Mouse (Mus musculus) kidney, adult 2 months (tissue): ENCODE results near the gene Prkce. TPM values are rescaled to one million over a fixed set of nuclear protein-coding genes. Genes with fewer than 3 reads are reported as not detected.

Experiments used
- DNase-seq: peaks from one replicate; pipeline ENCODE4 v3.0.0; 2021
- H3K27ac ChIP-seq: fragments of 200-500 bp; 2 replicates; pipeline ENCODE4 v1.5.1; 2012; ENCODE audit warnings: low read depth, low read length, control low read depth, inconsistent platforms; ENCODE audit not compliant: insufficient read depth
- H3K27me3 ChIP-seq: fragments of 200-500 bp; replicated peaks from 2 replicates; pipeline ENCODE4 v1.6.1; 2012; ENCODE audit warnings: mild to moderate bottlenecking, moderate library complexity, low read length, inconsistent platforms; ENCODE audit not compliant: control insufficient read depth, insufficient read depth
- H3K36me3 ChIP-seq: fragments of 200-500 bp; 2 replicates; pipeline ENCODE4 v1.6.1; 2012; ENCODE audit warnings: mild to moderate bottlenecking, moderate library complexity, low read length, inconsistent platforms; ENCODE audit not compliant: control insufficient read depth, insufficient read depth
- H3K4me1 ChIP-seq: fragments of 200-500 bp; 2 replicates; pipeline ENCODE4 v1.6.1; 2011; ENCODE audit warnings: low read length; ENCODE audit not compliant: control insufficient read depth, insufficient read depth
- H3K4me3 ChIP-seq: fragments of 200-500 bp; 2 replicates; pipeline ENCODE4 v1.5.1; 2011; ENCODE audit warnings: mild to moderate bottlenecking, low read depth, low read length, control low read depth; ENCODE audit not compliant: insufficient read depth
- CTCF ChIP-seq: fragments of 200-500 bp; conservative IDR thresholded peaks from 2 replicates; pipeline ENCODE4 v1.5.1; 2011; ENCODE audit warnings: low read depth, mild to moderate bottlenecking, control low read depth, low read length, moderate library complexity, mixed read lengths; ENCODE audit not compliant: insufficient read depth, insufficient read length
- POLR2A ChIP-seq: fragments of 200-500 bp; IDR thresholded peaks from one replicate; pipeline ENCODE4 v1.6.1; 2011; ENCODE audit warnings: low read depth, low read length, control low read depth
- WGBS: fragments of 180-500 bp; shearing (Covaris S2); methylation state at CpG from one replicate; pipeline ENCODE4 v1.1.7; 2018; 5-methylcytosine and 5-hydroxymethylcytosine counted together
- polyA plus RNA-seq: library from polyadenylated mRNA; depleted of rRNA; stranded (reverse); fragments of >200 nt; gene quantifications from 2 replicates; pipeline ENCODE4 v1.2.3, GENCODE M21; 2012

Gene Prkce
- polyA plus RNA-seq, 1 experiment, result 6.1 TPM

DNA sequence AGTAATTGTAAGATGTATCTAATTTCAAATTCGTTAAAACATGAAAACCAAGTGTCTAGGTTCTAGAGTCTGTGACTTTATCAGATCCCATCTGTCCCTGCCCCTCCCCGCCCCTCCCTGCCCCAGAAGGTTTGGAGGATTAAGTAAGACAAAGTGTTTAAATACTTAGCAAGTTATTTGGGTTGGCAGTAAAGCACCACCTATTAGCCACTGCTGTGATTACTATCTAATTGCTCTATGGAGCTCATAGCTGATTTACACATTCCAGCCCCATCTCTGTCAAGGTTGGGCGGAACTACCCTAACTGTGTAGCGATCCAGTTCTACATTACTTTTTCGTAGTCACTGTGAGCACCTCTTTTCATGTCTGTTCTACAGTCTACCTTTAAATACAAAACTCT is 418.9 kb downstream of the Prkce start:
- WGBS, result 66% methylated on average over 5 of the region's 5 CpGs
- Histone ChIP-seq H3K27ac (no peak overlapping the region), H3K4me1 (peaks cover 4% of the 10 kb centered on the region), H3K27me3 (no peaks in the 10 kb centered on the region), H3K4me3 (no peak overlapping the region), H3K36me3 (no peaks in the 10 kb centered on the region)
- TF ChIP-seq CTCF, result no peak
- no peak for TF ChIP-seq POLR2A
- DNase-seq, result no peak

- Histone ChIP-seq H3K4me1 (peaks cover 5% of the 10 kb centered on the region), H3K4me3 (no peak overlapping the region), H3K27ac (no peak overlapping the region; the same call in 1 of the 2 replicates), H3K36me3 (no peaks in the 10 kb centered on the region), H3K27me3 (no peaks in the 10 kb centered on the region)
- no peak for DNase-seq
- TF ChIP-seq POLR2A, result no peak
- no peak for TF ChIP-seq CTCF
- WGBS, result 46% methylated on average over 5 of the region's 5 CpGs
These were observed 421.3 kb downstream of the Prkce start for GRCm38 (mm10) chr17:86588704-86589449.

- Histone ChIP-seq H3K27ac (no peak overlapping the region), H3K27me3 (no peaks in the 10 kb centered on the region), H3K4me3 (no peak overlapping the region), H3K36me3 (no peaks in the 10 kb centered on the region), H3K4me1 (peaks cover 7% of the 10 kb centered on the region)
- no peak for TF ChIP-seq POLR2A
- no peak for TF ChIP-seq CTCF
- no peak for DNase-seq
- 98% methylated on average over 5 of the region's 5 CpGs for WGBS
These were observed 422.1 kb downstream of the Prkce start for GRCm38 (mm10) chr17:86589681-86590080.

DNA sequence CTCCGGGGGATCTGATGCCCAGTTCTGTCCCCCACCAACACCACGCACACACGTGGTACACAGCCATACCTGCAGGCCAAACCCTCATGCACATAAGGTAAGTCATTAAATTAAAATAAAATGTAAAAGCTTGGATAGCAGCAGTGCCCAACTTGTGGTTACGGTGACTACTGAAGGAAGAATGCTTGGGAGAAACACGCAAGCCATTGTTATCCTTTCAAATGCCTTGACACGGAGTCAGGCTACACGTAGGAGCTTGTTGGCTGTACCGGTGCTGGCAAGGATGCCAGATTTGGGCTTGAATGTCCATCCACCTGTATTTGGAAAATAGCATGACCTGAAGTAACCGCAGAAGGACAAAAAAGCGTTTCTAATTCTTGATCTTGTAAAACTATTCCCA is 423.7 kb downstream of the Prkce start:
- TF ChIP-seq POLR2A, result no peak
- TF ChIP-seq CTCF, result no peak
- no peak overlapping the region for H3K4me3 ChIP-seq
- H3K36me3 ChIP-seq, result no peaks in the 10 kb centered on the region
- H3K4me1 ChIP-seq, result peaks cover 7% of the 10 kb centered on the region
- no peaks in the 10 kb centered on the region for H3K27me3 ChIP-seq
- 89% methylated on average over 10 of the region's 10 CpGs for WGBS
- H3K27ac ChIP-seq, result no peak overlapping the region
- no peak for DNase-seq

DNA sequence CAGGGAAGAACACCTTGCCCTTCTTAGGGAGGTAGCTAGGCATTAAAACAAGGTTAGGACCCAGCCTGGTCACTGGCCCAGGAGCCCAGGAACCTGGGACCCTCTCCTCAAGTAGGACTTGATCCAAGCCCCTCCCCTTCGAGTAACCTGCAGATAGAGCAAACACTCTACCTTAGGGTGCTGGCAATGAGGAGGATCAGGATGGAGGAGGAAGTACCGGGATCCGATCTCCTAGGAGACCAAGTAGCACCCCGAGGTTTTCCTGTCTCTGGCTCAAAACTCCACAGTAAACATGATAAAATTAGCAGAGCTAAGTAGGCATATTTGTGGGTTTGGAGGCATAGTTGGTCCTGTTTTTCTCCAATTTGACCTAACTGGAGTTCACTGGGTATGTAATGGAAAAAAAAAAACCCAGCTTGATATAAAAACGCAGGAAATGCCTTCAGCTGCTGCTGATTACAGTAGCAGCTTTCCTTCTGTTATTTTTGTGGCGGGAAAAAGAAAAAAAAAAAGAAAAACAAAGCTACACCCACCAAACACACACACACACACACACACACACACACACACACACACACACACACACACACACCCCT is 425.5 kb downstream of the Prkce start:
- DNase-seq, result peak; percentile 37
- H3K4me3 ChIP-seq, result no peak overlapping the region
- TF ChIP-seq POLR2A (no peak), CTCF (no peak)
- peak overlapping the region; percentile 69 for H3K27ac ChIP-seq
- no peaks in the 10 kb centered on the region for H3K36me3 ChIP-seq
- peaks cover 7% of the 10 kb centered on the region for H3K4me1 ChIP-seq
- no peaks in the 10 kb centered on the region for H3K27me3 ChIP-seq
- WGBS, result 46% methylated on average over 6 of the region's 6 CpGs

DNA sequence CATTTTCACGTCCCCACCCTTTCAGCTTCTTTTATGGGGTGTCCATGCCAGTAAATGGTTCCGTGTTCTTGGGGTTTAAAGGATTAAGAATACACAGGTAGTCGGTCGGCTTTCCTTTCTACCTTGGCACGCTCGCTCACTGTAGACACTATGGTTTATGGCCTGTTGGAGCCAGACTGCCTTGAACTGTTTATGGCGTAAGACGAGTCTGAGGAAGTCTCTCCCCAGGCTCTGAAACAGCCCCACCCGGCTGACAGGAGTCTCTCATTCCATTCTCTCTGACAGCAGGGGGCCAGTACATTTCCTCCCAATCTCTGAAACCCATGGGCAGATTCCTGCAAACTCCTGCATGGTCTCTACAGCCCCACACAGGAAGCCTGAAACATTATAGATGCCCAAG is 427.9 kb downstream of the Prkce start:
- Histone ChIP-seq H3K27me3 (no peaks in the 10 kb centered on the region), H3K4me1 (peaks cover 3% of the 10 kb centered on the region; the same call in 1 of the 2 replicates), H3K4me3 (no peak overlapping the region), H3K27ac (no peak overlapping the region), H3K36me3 (no peaks in the 10 kb centered on the region)
- DNase-seq, result no peak
- no peak for TF ChIP-seq CTCF
- TF ChIP-seq POLR2A, result no peak
- 67% methylated on average over 9 of the region's 9 CpGs for WGBS

- Histone ChIP-seq H3K27me3 (no peaks in the 10 kb centered on the region), H3K4me3 (no peak overlapping the region), H3K36me3 (no peaks in the 10 kb centered on the region), H3K27ac (peak overlapping the region; percentile 22; the same call in 1 of the 2 replicates), H3K4me1 (peaks cover 19% of the 10 kb centered on the region)
- 14% methylated on average over 6 of the region's 6 CpGs for WGBS
- DNase-seq, result peak; percentile 69
- TF ChIP-seq CTCF, result no peak
- TF ChIP-seq POLR2A, result no peak
These were observed 433.5 kb downstream of the Prkce start for GRCm38 (mm10) chr17:86601116-86601515.
